In genomic region chr19:12473201-12473641, GRCm38 (mm10) we compare ENCODE assay signal across 16 mouse cellular contexts. TPM values are rescaled to one million over a fixed set of nuclear protein-coding genes. Genes with fewer than 3 reads are reported as not detected.
A peak's percentile ranks its signal among the peaks of the same experiment; 100 is the strongest.
DNase-seq lines count a peak whose midpoint lies in the region; ATAC-seq and TF ChIP-seq lines count a peak whose summit lies in the region.
"Had no signal": no experiment of that assay in that cellular context is flagged by ENCODE, and none has a peak within 500 bp of the region (broad histone marks: within the 10 kb centered on the region; RNA-seq: fewer than 3 reads in every experiment).

No protein-coding gene starts in this region.

- TF ChIP-seq RAD21 in MEL (IDR thresholded peaks at IDR 0.05; ENCODE audit: low read depth, low read length): no peak

- no peak overlapping the region for H3K4me3 ChIP-seq in lung, embryonic 16.5 days (ENCODE audit: low read length)
- no peak overlapping the region for H3K4me3 ChIP-seq in MEL (ENCODE audit: control insufficient read depth in 1 of 2, insufficient read depth in 1 of 2, low read depth in 2 of 2, low read length in 2 of 2)
- no peak overlapping the region for H3K4me3 ChIP-seq in embryonic facial prominence, embryonic 15.5 days (replicated peaks)
- no peak overlapping the region for H3K4me3 ChIP-seq in stomach, embryonic 16.5 days (replicated peaks; ENCODE audit: low read length)
- H3K4me3 ChIP-seq: heart, embryonic 12.5 days; hindbrain, embryonic 15.5 days; midbrain, embryonic 15.5 days had no signal

- DNase-seq in lung, postnatal 14 days: no peak
- DNase-seq in MEL (ENCODE audit: low read depth, low spot score): no peak
- DNase-seq in right cerebral cortex, adult 18-20 months: no peak
- no peak for DNase-seq in layer of hippocampus, postnatal 36 days
- DNase-seq: cerebellum, adult 9-11 months; kidney, postnatal 36 days; right cerebral cortex, postnatal 4 days had no signal

- TF ChIP-seq CTCF in MEL (IDR thresholded peaks at IDR 0.05 in 2 of 3, conservative IDR thresholded peaks at IDR 0.05 in 1 of 3; ENCODE audit: control insufficient read depth in 1 of 3, insufficient read depth in 1 of 3, low read depth in 2 of 3, low read length in 3 of 3, poor library complexity in 1 of 3, severe bottlenecking in 1 of 3): no peak

- H3K4me2 ChIP-seq in lung, embryonic 16.5 days (ENCODE audit: low read depth, low read length): no peak overlapping the region
- H3K4me2 ChIP-seq in embryonic facial prominence, embryonic 15.5 days (replicated peaks): no peak overlapping the region
- no peak overlapping the region for H3K4me2 ChIP-seq in stomach, embryonic 16.5 days (ENCODE audit: low read depth, low read length)
- H3K4me2 ChIP-seq: heart, embryonic 12.5 days; hindbrain, embryonic 15.5 days; midbrain, embryonic 15.5 days had no signal

- no peak for TF ChIP-seq EP300 in MEL (IDR thresholded peaks at IDR 0.05; ENCODE audit: low read depth in 1 of 2, low read length in 2 of 2)

- H3K36me3 ChIP-seq in lung, embryonic 16.5 days (ENCODE audit: control insufficient read depth, insufficient read depth, low read length): peaks cover 16% of the 10 kb centered on the region
- peaks cover 0 to 2% of the 10 kb centered on the region in 2 experiments; a peak in 1 of 4 replicates for H3K36me3 ChIP-seq in MEL (ENCODE audit: control insufficient read depth in 1 of 2, insufficient read depth in 2 of 2, low read length in 2 of 2)
- H3K36me3 ChIP-seq in embryonic facial prominence, embryonic 15.5 days: peaks cover 10% of the 10 kb centered on the region; the same call in 1 of the 2 replicates
- 0 out of 2 replicates have a peak, but pooled peaks cover 3% of the 10 kb centered on the region for H3K36me3 ChIP-seq in stomach, embryonic 16.5 days (ENCODE audit: control insufficient read depth, insufficient read depth, low read length)
- H3K36me3 ChIP-seq: heart, embryonic 12.5 days had no signal

- ATAC-seq in lung, embryonic 16.5 days (ENCODE audit: low read depth): 0 out of 2 replicates have a peak, but pooled peaks have one; percentile 6
- no peak for ATAC-seq in embryonic facial prominence, embryonic 15.5 days (ENCODE audit: insufficient number of reproducible peaks, low FRiP score, low TSS enrichment, low read depth)
- no peak for ATAC-seq in stomach, embryonic 16.5 days (ENCODE audit: insufficient read depth, low FRiP score)
- ATAC-seq: midbrain, embryonic 15.5 days had no signal

- WGBS in lung, embryonic 16.5 days: 60% methylated on average over 4 of the region's 4 CpGs
- 17% methylated on average over 4 of the region's 4 CpGs for whole genome bisulfite sequencing in embryonic facial prominence, embryonic 15.5 days
- 67% methylated on average over 4 of the region's 4 CpGs for WGBS in stomach, embryonic 16.5 days

- peaks cover 47% of the 10 kb centered on the region for H3K4me1 ChIP-seq in lung, embryonic 16.5 days (replicated peaks; ENCODE audit: control insufficient read depth, insufficient read depth, low read length)
- peaks cover 6 to 8% of the 10 kb centered on the region in 2 experiments; a peak in 3 of 4 replicates for H3K4me1 ChIP-seq in MEL (ENCODE audit: control insufficient read depth in 1 of 2, insufficient read depth in 2 of 2, low read length in 2 of 2)
- H3K4me1 ChIP-seq in embryonic facial prominence, embryonic 15.5 days: peaks cover 31% of the 10 kb centered on the region
- peaks cover 41% of the 10 kb centered on the region for H3K4me1 ChIP-seq in stomach, embryonic 16.5 days (ENCODE audit: control insufficient read depth, insufficient read depth, low read length)

- H3K9me3 ChIP-seq in lung, embryonic 16.5 days (ENCODE audit: control insufficient read depth, low read length): no peaks in the 10 kb centered on the region
- no peaks in the 10 kb centered on the region for H3K9me3 ChIP-seq in MEL (replicated peaks; ENCODE audit: insufficient read depth, low read length)
- H3K9me3 ChIP-seq in embryonic facial prominence, embryonic 15.5 days (replicated peaks): no peaks in the 10 kb centered on the region
- no peaks in the 10 kb centered on the region for H3K9me3 ChIP-seq in stomach, embryonic 16.5 days (replicated peaks; ENCODE audit: control insufficient read depth, low read length)
- H3K9me3 ChIP-seq: heart, embryonic 12.5 days; hindbrain, embryonic 15.5 days; midbrain, embryonic 15.5 days had no signal

- H3K9ac ChIP-seq in lung, embryonic 16.5 days (ENCODE audit: low read length): no peak overlapping the region
- H3K9ac ChIP-seq in MEL (ENCODE audit: control insufficient read depth, low read depth, low read length, poor library complexity, severe bottlenecking): no peak overlapping the region
- no peak overlapping the region for H3K9ac ChIP-seq in embryonic facial prominence, embryonic 15.5 days
- H3K9ac ChIP-seq in stomach, embryonic 16.5 days (ENCODE audit: low read length): no peak overlapping the region
- H3K9ac ChIP-seq: heart, embryonic 12.5 days; hindbrain, embryonic 15.5 days; midbrain, embryonic 15.5 days had no signal

- H3K79me2 ChIP-seq in MEL (ENCODE audit: control insufficient read depth, insufficient read depth, low read length, poor library complexity): no peaks in the 10 kb centered on the region

- H3K27ac ChIP-seq in lung, embryonic 16.5 days (ENCODE audit: low read length): peak overlapping the region; percentile 84
- H3K27ac ChIP-seq in MEL (ENCODE audit: control insufficient read depth, low read depth, low read length): no peak overlapping the region
- peak overlapping the region; percentile 68; the same call in 1 of the 2 replicates for H3K27ac ChIP-seq in embryonic facial prominence, embryonic 15.5 days (replicated peaks)
- H3K27ac ChIP-seq in stomach, embryonic 16.5 days (ENCODE audit: low read length): peak overlapping the region; percentile 79
- H3K27ac ChIP-seq: hindbrain, embryonic 15.5 days; midbrain, embryonic 15.5 days had no signal

- TF ChIP-seq POLR2A in MEL (IDR thresholded peaks at IDR 0.05; ENCODE audit: control insufficient read depth in 1 of 2, insufficient read depth in 1 of 2, low read depth in 1 of 2, low read length in 2 of 2, poor library complexity in 1 of 2): no peak

- no peaks in the 10 kb centered on the region for H3K27me3 ChIP-seq in lung, embryonic 16.5 days (ENCODE audit: control insufficient read depth, insufficient read depth, low read depth, low read length)
- H3K27me3 ChIP-seq in MEL (ENCODE audit: control insufficient read depth in 1 of 2, insufficient read depth in 2 of 2, low read length in 2 of 2): no peaks in the 10 kb centered on the region
- H3K27me3 ChIP-seq in embryonic facial prominence, embryonic 15.5 days: no peaks in the 10 kb centered on the region
- H3K27me3 ChIP-seq in stomach, embryonic 16.5 days (ENCODE audit: control insufficient read depth, insufficient read depth, low read length): no peaks in the 10 kb centered on the region
- H3K27me3 ChIP-seq: heart, embryonic 12.5 days; hindbrain, embryonic 15.5 days; midbrain, embryonic 15.5 days had no signal

TF ChIP-seq in MEL, 35 proteins besides CTCF, POLR2A, EP300 and RAD21 (continues in another document):
- TF ChIP-seq JUND (IDR thresholded peaks at IDR 0.05; ENCODE audit: low read depth, low read length): no peak
- TF ChIP-seq MXI1 (IDR thresholded peaks at IDR 0.05; ENCODE audit: low read depth, low read length): no peak
- no peak for TF ChIP-seq TBP (IDR thresholded peaks at IDR 0.05; ENCODE audit: low read depth, low read length)
- TF ChIP-seq GABPA (IDR thresholded peaks at IDR 0.05; ENCODE audit: low read depth, low read length): no peak
- TF ChIP-seq USF1 (IDR thresholded peaks at IDR 0.05; ENCODE audit: low read depth, low read length): no peak
- TF ChIP-seq HCFC1 (IDR thresholded peaks at IDR 0.05; ENCODE audit: low read depth, low read length): no peak
- TF ChIP-seq ZNF384 (IDR thresholded peaks at IDR 0.05; ENCODE audit: low read depth, low read length): peak; percentile 22; the same call in 1 of the 2 replicates

RNA-seq across cellular contexts. Expression of gene Mpeg1, which starts 12.6 kb away (rescaled TPM):
- polyA plus RNA-seq in lung, embryonic 16.5 days (2015; fragmentation: Nextera tagmentation; extraction: Ambion mirVana): 0.79 and 0.88 TPM in 2 replicates
- not detected in 2 replicates for total RNA-seq in MEL (2012; rRNA removed)
- under 1 TPM in 1 of 2 experiments, not detected in 1; 0.07 TPM for polyA plus RNA-seq in MEL (2012; ENCODE audit: insufficient read depth in 1 of 2, insufficient read length in 2 of 2, low read depth in 1 of 2, low replicate concordance in 2 of 2, missing spikeins in 1 of 2)
- polyA plus RNA-seq in embryonic facial prominence, embryonic 15.5 days (2015; fragmentation: Nextera tagmentation; extraction: Ambion mirVana): 0.68 and 0.87 TPM in 2 replicates
- 1.3 and 1.8 TPM in 2 replicates for polyA plus RNA-seq in stomach, embryonic 16.5 days (2015; fragmentation: Nextera tagmentation; extraction: Ambion mirVana)
- 1 to 10 TPM; 6.7 to 7.4 TPM for total RNA-seq in layer of hippocampus, postnatal 36 days (2021)

RNA-seq across cellular contexts. Expression of gene Dtx4, which starts 28.0 kb away (rescaled TPM):
- 16.0 and 16.5 TPM in 2 replicates for polyA plus RNA-seq in lung, embryonic 16.5 days (2015; fragmentation: Nextera tagmentation; extraction: Ambion mirVana)
- total RNA-seq in MEL (2012; rRNA removed): 2.2 and 3.6 TPM in 2 replicates
- 1 to 10 TPM in 1 of 2 experiments, not detected in 1; 8.8 TPM for polyA plus RNA-seq in MEL (2012; ENCODE audit: insufficient read depth in 1 of 2, insufficient read length in 2 of 2, low read depth in 1 of 2, low replicate concordance in 2 of 2, missing spikeins in 1 of 2)
- 10.1 and 13.1 TPM in 2 replicates for polyA plus RNA-seq in embryonic facial prominence, embryonic 15.5 days (2015; fragmentation: Nextera tagmentation; extraction: Ambion mirVana)
- polyA plus RNA-seq in stomach, embryonic 16.5 days (2015; fragmentation: Nextera tagmentation; extraction: Ambion mirVana): 14.7 and 15.7 TPM in 2 replicates
- 10 to 100 TPM; 33.6 to 36.6 TPM for total RNA-seq in layer of hippocampus, postnatal 36 days (2021)

RNA-seq across cellular contexts. Expression of gene Pfpl, which starts 45.5 kb away (rescaled TPM):
- not detected in 2 replicates for polyA plus RNA-seq in lung, embryonic 16.5 days (2015; fragmentation: Nextera tagmentation; extraction: Ambion mirVana)
- not detected in 2 replicates for total RNA-seq in MEL (2012; rRNA removed)
- not detected for polyA plus RNA-seq in MEL (2012; ENCODE audit: insufficient read depth in 1 of 2, insufficient read length in 2 of 2, low read depth in 1 of 2, low replicate concordance in 2 of 2, missing spikeins in 1 of 2)
- polyA plus RNA-seq in embryonic facial prominence, embryonic 15.5 days (2015; fragmentation: Nextera tagmentation; extraction: Ambion mirVana): not detected in 2 replicates
- not detected in 2 replicates for polyA plus RNA-seq in stomach, embryonic 16.5 days (2015; fragmentation: Nextera tagmentation; extraction: Ambion mirVana)
- total RNA-seq in layer of hippocampus, postnatal 36 days (2021): not detected
- total RNA-seq: left cerebral cortex, postnatal 25 days; neutrophil, adult 5-6 weeks had no signal
- polyA plus RNA-seq: heart, embryonic 12.5 days; hindbrain, embryonic 15.5 days; liver, embryonic 16.5 days; midbrain, embryonic 15.5 days had no signal

RNA-seq across cellular contexts. Expression of gene Olfr1441, which starts 56.0 kb away (rescaled TPM):
- not detected in 2 replicates for polyA plus RNA-seq in lung, embryonic 16.5 days (2015; fragmentation: Nextera tagmentation; extraction: Ambion mirVana)
- total RNA-seq in MEL (2012; rRNA removed): not detected in 2 replicates
- polyA plus RNA-seq in MEL (2012; ENCODE audit: insufficient read depth in 1 of 2, insufficient read length in 2 of 2, low read depth in 1 of 2, low replicate concordance in 2 of 2, missing spikeins in 1 of 2): under 1 TPM in 1 of 2 experiments, not detected in 1; 0.03 TPM
- 0.12 TPM in 1 of 2 replicates, not detected in the other for polyA plus RNA-seq in embryonic facial prominence, embryonic 15.5 days (2015; fragmentation: Nextera tagmentation; extraction: Ambion mirVana)
- not detected in 2 replicates for polyA plus RNA-seq in stomach, embryonic 16.5 days (2015; fragmentation: Nextera tagmentation; extraction: Ambion mirVana)
- not detected for total RNA-seq in layer of hippocampus, postnatal 36 days (2021)
- total RNA-seq: left cerebral cortex, postnatal 25 days; neutrophil, adult 5-6 weeks had no signal
- polyA plus RNA-seq: heart, embryonic 12.5 days; hindbrain, embryonic 15.5 days; liver, embryonic 16.5 days; midbrain, embryonic 15.5 days had no signal
